8 mouse cellular contexts compared by ENCODE assay signal in the genomic region with DNA sequence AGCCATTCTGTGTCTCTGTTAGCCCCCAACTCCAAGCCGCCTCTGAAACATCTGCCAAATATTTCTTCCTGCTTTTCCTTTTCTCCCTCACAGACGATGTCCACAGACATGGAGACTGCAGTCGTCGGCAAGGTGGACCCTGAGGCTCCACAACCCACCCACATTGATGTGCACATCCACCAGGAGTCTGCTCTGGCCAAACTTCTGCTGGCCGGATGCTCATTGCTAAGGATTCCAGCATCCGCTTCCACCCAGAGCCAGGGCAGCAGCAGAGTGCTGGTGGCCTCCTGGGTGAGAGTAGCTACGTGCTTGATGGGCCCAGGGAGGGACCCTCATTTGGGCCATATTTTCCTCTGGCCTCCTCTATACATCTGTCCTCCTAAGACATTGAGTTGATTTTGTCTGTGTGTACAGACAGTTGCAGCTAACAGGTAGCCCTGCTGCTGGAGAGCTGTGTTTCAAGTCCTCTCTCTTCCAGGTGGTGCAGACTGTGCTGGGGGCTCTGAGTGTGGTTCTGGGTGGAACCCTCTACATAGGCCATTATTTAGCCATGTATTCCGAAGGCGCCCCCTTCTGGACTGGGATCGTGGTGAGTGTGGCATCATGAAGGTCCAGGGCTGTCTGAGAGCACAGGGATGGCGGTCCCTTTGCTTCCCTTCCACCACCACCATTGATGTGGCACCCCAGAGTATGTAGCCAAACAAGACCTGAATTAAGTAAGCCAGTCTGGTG. TPM values are rescaled to one million over a fixed set of nuclear protein-coding genes. Genes with fewer than 3 reads are reported as not detected.
DNase-seq lines count a peak whose midpoint lies in the region; ATAC-seq and TF ChIP-seq lines count a peak whose summit lies in the region.

No protein-coding gene starts in this region.

- no peak for TF ChIP-seq EP300 in MEL (IDR thresholded peaks at IDR 0.05; ENCODE audit: low read depth in 1 of 2, low read length in 2 of 2)
- no peak for TF ChIP-seq EP300 in lung, postnatal 0 days (IDR thresholded peaks at IDR 0.05)
- no peak for TF ChIP-seq EP300 in stomach, postnatal 0 days (optimal IDR thresholded peaks at IDR 0.05)

- peaks cover 1% of the 10 kb centered on the region; the same call in 1 of the 2 replicates for H3K79me2 ChIP-seq in MEL (ENCODE audit: control insufficient read depth, insufficient read depth, low read length, poor library complexity)

- H3K27me3 ChIP-seq in MEL (ENCODE audit: control insufficient read depth in 1 of 2, insufficient read depth in 2 of 2, low read length in 2 of 2): no peaks in the 10 kb centered on the region
- H3K27me3 ChIP-seq in heart, embryonic 11.5 days (ENCODE audit: control insufficient read depth, insufficient read depth, low read length): no peaks in the 10 kb centered on the region
- H3K27me3 ChIP-seq in kidney, embryonic 15.5 days: no peaks in the 10 kb centered on the region
- no peaks in the 10 kb centered on the region for H3K27me3 ChIP-seq in lung, postnatal 0 days (replicated peaks; ENCODE audit: insufficient read depth, low read length)
- H3K27me3 ChIP-seq in stomach, postnatal 0 days (ENCODE audit: control insufficient read depth, insufficient read depth, low read length): no peaks in the 10 kb centered on the region

- H3K36me3 ChIP-seq in MEL (ENCODE audit: control insufficient read depth in 1 of 2, insufficient read depth in 2 of 2, low read length in 2 of 2): peaks cover 0 to 14% of the 10 kb centered on the region in 2 experiments; a peak in 2 of 4 replicates
- H3K36me3 ChIP-seq in heart, embryonic 11.5 days (ENCODE audit: control insufficient read depth, insufficient read depth, low read length): peaks cover 13% of the 10 kb centered on the region
- peaks cover 48% of the 10 kb centered on the region for H3K36me3 ChIP-seq in kidney, embryonic 15.5 days
- peaks cover 11% of the 10 kb centered on the region; the same call in 1 of the 2 replicates for H3K36me3 ChIP-seq in lung, postnatal 0 days (ENCODE audit: insufficient read depth, low read length)
- H3K36me3 ChIP-seq in stomach, postnatal 0 days (ENCODE audit: control insufficient read depth, insufficient read depth, low read length): peaks cover 17% of the 10 kb centered on the region

- H3K4me1 ChIP-seq in MEL (ENCODE audit: control insufficient read depth in 1 of 2, insufficient read depth in 2 of 2, low read length in 2 of 2): peaks cover 9 to 23% of the 10 kb centered on the region in 2 experiments
- H3K4me1 ChIP-seq in heart, embryonic 11.5 days (ENCODE audit: control insufficient read depth, insufficient read depth, low read length): peaks cover 19% of the 10 kb centered on the region
- H3K4me1 ChIP-seq in kidney, embryonic 15.5 days: peaks cover 46% of the 10 kb centered on the region
- peaks cover 14% of the 10 kb centered on the region; the same call in 1 of the 2 replicates for H3K4me1 ChIP-seq in lung, postnatal 0 days (ENCODE audit: insufficient read depth, low read depth, low read length)
- peaks cover 5% of the 10 kb centered on the region for H3K4me1 ChIP-seq in stomach, postnatal 0 days (replicated peaks; ENCODE audit: control insufficient read depth, insufficient read depth)

- ATAC-seq in heart, embryonic 11.5 days (replicated peaks; ENCODE audit: insufficient number of reproducible peaks, low FRiP score, low TSS enrichment): no peak
- no peak for ATAC-seq in kidney, embryonic 15.5 days (replicated peaks; ENCODE audit: low FRiP score)
- no peak for ATAC-seq in lung, postnatal 0 days
- no peak for ATAC-seq in stomach, postnatal 0 days (ENCODE audit: low FRiP score, low TSS enrichment)

- no peak for TF ChIP-seq POLR2A in MEL (IDR thresholded peaks at IDR 0.05; ENCODE audit: control insufficient read depth in 1 of 2, insufficient read depth in 1 of 2, low read depth in 1 of 2, low read length in 2 of 2, poor library complexity in 1 of 2)

- TF ChIP-seq RAD21 in MEL (IDR thresholded peaks at IDR 0.05; ENCODE audit: low read depth, low read length): peak; percentile 38

- peak overlapping the region; percentile 86 for H3K4me2 ChIP-seq in heart, embryonic 11.5 days
- peak overlapping the region; percentile 78 for H3K4me2 ChIP-seq in kidney, embryonic 15.5 days
- H3K4me2 ChIP-seq in lung, postnatal 0 days (replicated peaks; ENCODE audit: low read depth, low read length): peak overlapping the region; percentile 62
- peak overlapping the region; percentile 89 for H3K4me2 ChIP-seq in stomach, postnatal 0 days (replicated peaks; ENCODE audit: low read depth)

- H3K27ac ChIP-seq in MEL (ENCODE audit: control insufficient read depth, low read depth, low read length): no peak overlapping the region
- peak overlapping the region; percentile 35; the same call in 1 of the 2 replicates for H3K27ac ChIP-seq in heart, embryonic 11.5 days (ENCODE audit: low read depth, low read length)
- peak overlapping the region; percentile 91 for H3K27ac ChIP-seq in kidney, embryonic 15.5 days
- H3K27ac ChIP-seq in lung, postnatal 0 days (ENCODE audit: low read length): peak overlapping the region; percentile 96
- H3K27ac ChIP-seq in stomach, postnatal 0 days (replicated peaks): peak overlapping the region; percentile 95

- peak; percentile 11 to 56 (median 56); a peak in 4 of 6 replicates for TF ChIP-seq CTCF in MEL (IDR thresholded peaks at IDR 0.05 in 2 of 3, conservative IDR thresholded peaks at IDR 0.05 in 1 of 3; ENCODE audit: control insufficient read depth in 1 of 3, insufficient read depth in 1 of 3, low read depth in 2 of 3, low read length in 3 of 3, poor library complexity in 1 of 3, severe bottlenecking in 1 of 3)
- TF ChIP-seq CTCF in lung, postnatal 0 days (IDR thresholded peaks at IDR 0.05): peak; percentile 74
- peak; percentile 67 for TF ChIP-seq CTCF in stomach, postnatal 0 days (IDR thresholded peaks at IDR 0.05; ENCODE audit: low read depth)

- peak; percentile 46 to 65 for DNase-seq in cerebellum, postnatal 14 days
- no peak for DNase-seq in cerebellum, adult 11-12 months
- peak; percentile 30 for DNase-seq in MEL (ENCODE audit: low read depth, low spot score)
- peak; percentile 60 for DNase-seq in lung, postnatal 0 days (ENCODE audit: low spot score)
- DNase-seq in stomach, postnatal 0 days (ENCODE audit: low spot score): peak; percentile 63
- no peak for DNase-seq in frontal cortex, adult 2 months (ENCODE audit: extremely low spot score in 1 of 2, low spot score in 1 of 2)

- 64% methylated on average over 11 of the region's 11 CpGs for WGBS in heart, embryonic 11.5 days (ENCODE audit: insufficient replicate concordance)
- 67% methylated on average over 11 of the region's 11 CpGs for WGBS in kidney, embryonic 15.5 days
- WGBS in lung, postnatal 0 days: 27% methylated on average over 11 of the region's 11 CpGs
- 41% methylated on average over 11 of the region's 11 CpGs for WGBS in stomach, postnatal 0 days

- no peaks in the 10 kb centered on the region for H3K9me3 ChIP-seq in MEL (replicated peaks; ENCODE audit: insufficient read depth, low read length)
- H3K9me3 ChIP-seq in heart, embryonic 11.5 days (replicated peaks; ENCODE audit: control insufficient read depth, low read length): no peaks in the 10 kb centered on the region
- no peaks in the 10 kb centered on the region for H3K9me3 ChIP-seq in kidney, embryonic 15.5 days (replicated peaks)
- H3K9me3 ChIP-seq in lung, postnatal 0 days (ENCODE audit: low read length): no peaks in the 10 kb centered on the region
- no peaks in the 10 kb centered on the region for H3K9me3 ChIP-seq in stomach, postnatal 0 days (ENCODE audit: control insufficient read depth, low read length)

- no peak overlapping the region for H3K4me3 ChIP-seq in MEL (ENCODE audit: control insufficient read depth in 1 of 2, insufficient read depth in 1 of 2, low read depth in 2 of 2, low read length in 2 of 2)
- peak overlapping the region; percentile 62 for H3K4me3 ChIP-seq in heart, embryonic 11.5 days (ENCODE audit: low read depth, low read length)
- H3K4me3 ChIP-seq in kidney, embryonic 15.5 days (replicated peaks): peak overlapping the region; percentile 57
- peak overlapping the region; percentile 56 for H3K4me3 ChIP-seq in lung, postnatal 0 days (ENCODE audit: low read depth, low read length)
- H3K4me3 ChIP-seq in stomach, postnatal 0 days (ENCODE audit: low read depth, low read length): peak overlapping the region; percentile 54

- H3K9ac ChIP-seq in MEL (ENCODE audit: control insufficient read depth, low read depth, low read length, poor library complexity, severe bottlenecking): no peak overlapping the region
- H3K9ac ChIP-seq in heart, embryonic 11.5 days (ENCODE audit: low read depth, low read length): peak overlapping the region; percentile 78; the same call in 1 of the 2 replicates
- peak overlapping the region; percentile 72 for H3K9ac ChIP-seq in kidney, embryonic 15.5 days
- peak overlapping the region; percentile 53 for H3K9ac ChIP-seq in lung, postnatal 0 days (replicated peaks; ENCODE audit: low read depth)
- peak overlapping the region; percentile 75 for H3K9ac ChIP-seq in stomach, postnatal 0 days (ENCODE audit: low read length)

RNA-seq across cellular contexts. Expression of gene Tmem176b, which starts 1.0 kb away (rescaled TPM):
- total RNA-seq in MEL (2012; rRNA removed): 22.2 and 23.0 TPM in 2 replicates
- polyA plus RNA-seq in MEL (2012; ENCODE audit: insufficient read depth in 1 of 2, insufficient read length in 2 of 2, low read depth in 1 of 2, low replicate concordance in 2 of 2, missing spikeins in 1 of 2): 10 to 100 TPM in 1 of 2 experiments, not detected in 1; 77.0 TPM
- polyA plus RNA-seq in heart, embryonic 11.5 days (2014; fragmentation: Nextera tagmentation; extraction: Ambion mirVana): 219 and 237 TPM in 2 replicates
- 353 and 363 TPM in 2 replicates for polyA plus RNA-seq in kidney, embryonic 15.5 days (2015; fragmentation: Nextera tagmentation; extraction: Ambion mirVana)
- polyA plus RNA-seq in lung, postnatal 0 days (2015; fragmentation: Nextera tagmentation; extraction: Ambion mirVana): 798 and 806 TPM in 2 replicates
- 245 and 254 TPM in 2 replicates for polyA plus RNA-seq in stomach, postnatal 0 days (2015; fragmentation: Nextera tagmentation; extraction: Ambion mirVana)
- 80.2 and 89.1 TPM in 2 replicates for polyA plus RNA-seq in frontal cortex, adult 2 months (2012; rRNA removed)

RNA-seq across cellular contexts. Expression of gene Tmem176a, which starts 1.6 kb away (rescaled TPM):
- 3.9 TPM in 2 replicates for total RNA-seq in MEL (2012; rRNA removed)
- 10 to 100 TPM in 1 of 2 experiments, not detected in 1; 18.5 TPM for polyA plus RNA-seq in MEL (2012; ENCODE audit: insufficient read depth in 1 of 2, insufficient read length in 2 of 2, low read depth in 1 of 2, low replicate concordance in 2 of 2, missing spikeins in 1 of 2)
- polyA plus RNA-seq in heart, embryonic 11.5 days (2014; fragmentation: Nextera tagmentation; extraction: Ambion mirVana): 104 and 108 TPM in 2 replicates
- polyA plus RNA-seq in kidney, embryonic 15.5 days (2015; fragmentation: Nextera tagmentation; extraction: Ambion mirVana): 148 and 153 TPM in 2 replicates
- polyA plus RNA-seq in lung, postnatal 0 days (2015; fragmentation: Nextera tagmentation; extraction: Ambion mirVana): 485 and 539 TPM in 2 replicates
- polyA plus RNA-seq in stomach, postnatal 0 days (2015; fragmentation: Nextera tagmentation; extraction: Ambion mirVana): 131 and 134 TPM in 2 replicates
- polyA plus RNA-seq in frontal cortex, adult 2 months (2012; rRNA removed): 23.7 and 28.1 TPM in 2 replicates

RNA-seq across cellular contexts. Expression of gene Aoc1, which starts 30.4 kb away (rescaled TPM):
- total RNA-seq in MEL (2012; rRNA removed): not detected in 2 replicates
- polyA plus RNA-seq in MEL (2012; ENCODE audit: insufficient read depth in 1 of 2, insufficient read length in 2 of 2, low read depth in 1 of 2, low replicate concordance in 2 of 2, missing spikeins in 1 of 2): not detected
- not detected in 2 replicates for polyA plus RNA-seq in heart, embryonic 11.5 days (2014; fragmentation: Nextera tagmentation; extraction: Ambion mirVana)
- 2.6 and 3.4 TPM in 2 replicates for polyA plus RNA-seq in kidney, embryonic 15.5 days (2015; fragmentation: Nextera tagmentation; extraction: Ambion mirVana)
- polyA plus RNA-seq in lung, postnatal 0 days (2015; fragmentation: Nextera tagmentation; extraction: Ambion mirVana): 4.4 and 4.9 TPM in 2 replicates
- polyA plus RNA-seq in stomach, postnatal 0 days (2015; fragmentation: Nextera tagmentation; extraction: Ambion mirVana): not detected in 2 replicates
- 0.10 and 0.38 TPM in 2 replicates for polyA plus RNA-seq in frontal cortex, adult 2 months (2012; rRNA removed)

Comparison
In these comparisons a context has a peak if more than half of its experiments do, and no peak if none do; other contexts are left out.
1. DNase-seq: peak in cerebellum, postnatal 14 days (2 of 2), MEL (single experiment), lung, postnatal 0 days (single experiment) and stomach, postnatal 0 days (single experiment); none in cerebellum, adult 11-12 months (single experiment) and frontal cortex, adult 2 months (0 of 2).
2. H3K4me3 ChIP-seq: peak in heart, embryonic 11.5 days (single experiment), kidney, embryonic 15.5 days (single experiment), lung, postnatal 0 days (single experiment) and stomach, postnatal 0 days (single experiment); none in MEL (0 of 2).
3. Peak in every context shown above with its lines, with median percentiles within 50 percentile points of each other: CTCF ChIP-seq and H3K4me2 ChIP-seq.